Mouse (Mus musculus): Measurements from ENCODE around the gene 4930524B15Rik.

DNA sequence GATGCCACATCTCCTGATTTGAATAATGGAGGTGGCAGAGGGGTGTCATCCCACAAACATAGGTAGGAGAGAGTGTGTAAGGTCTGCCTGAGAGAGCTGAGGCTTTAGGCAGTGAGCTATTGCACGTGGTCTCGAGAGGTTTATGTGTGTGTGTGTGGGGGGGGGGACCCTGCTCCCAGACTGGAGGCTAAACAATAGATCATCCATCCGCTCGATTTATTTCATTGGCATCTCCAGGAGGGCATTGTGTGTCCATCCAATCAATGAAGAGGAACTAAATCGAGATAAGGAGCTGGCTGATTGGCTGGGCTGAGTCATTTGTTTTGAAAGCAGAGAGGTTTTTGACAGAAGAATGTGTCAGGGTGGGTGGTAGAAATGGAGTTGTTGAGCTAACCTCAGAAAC is 37.3 kb downstream of the 4930524B15Rik start:
- no peak for TF ChIP-seq CTCF (IDR thresholded peaks at IDR 0.05; ENCODE audit: insufficient read depth, low read length)
- TF ChIP-seq POLR2A (IDR thresholded peaks at IDR 0.05; ENCODE audit: borderline replicate concordance, extremely low read depth, low read depth, low read length) = no peak

Measured in lung, adult 2 months (tissue).